Mouse (Mus musculus): ENCODE data around the gene Noto.

Gene Noto

DNA sequence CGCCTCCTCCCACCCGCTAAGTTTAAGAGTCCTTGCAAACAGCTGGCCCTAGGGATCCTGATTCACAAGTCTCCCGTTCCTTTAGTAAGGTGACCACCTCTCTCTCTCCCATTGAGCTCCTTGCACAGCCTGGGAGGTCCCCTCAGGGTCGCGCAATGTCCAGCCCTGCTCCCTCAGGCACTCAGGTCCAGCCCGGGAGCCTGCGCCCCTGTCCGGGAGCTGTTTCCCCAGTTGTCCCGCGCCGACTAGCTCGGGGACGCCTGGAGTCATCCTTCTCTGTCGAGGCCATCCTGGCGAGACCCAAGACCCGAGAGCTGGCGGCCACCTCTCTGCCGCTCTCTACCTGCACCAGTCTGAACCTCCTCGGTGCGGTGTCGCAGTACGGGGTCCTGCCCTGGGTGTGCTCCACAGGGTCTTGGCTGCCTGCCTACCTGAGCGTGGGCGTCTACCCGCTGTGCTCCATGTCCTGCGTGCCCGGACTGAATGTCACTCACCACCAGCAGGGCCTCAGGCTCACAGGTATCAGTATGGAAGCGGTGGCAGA, at the start of gene Noto:
Gene Noto (plus strand): TSS at position 51 of the 544 bp plus-strand sequence.
- no peak for DNase-seq

DNA sequence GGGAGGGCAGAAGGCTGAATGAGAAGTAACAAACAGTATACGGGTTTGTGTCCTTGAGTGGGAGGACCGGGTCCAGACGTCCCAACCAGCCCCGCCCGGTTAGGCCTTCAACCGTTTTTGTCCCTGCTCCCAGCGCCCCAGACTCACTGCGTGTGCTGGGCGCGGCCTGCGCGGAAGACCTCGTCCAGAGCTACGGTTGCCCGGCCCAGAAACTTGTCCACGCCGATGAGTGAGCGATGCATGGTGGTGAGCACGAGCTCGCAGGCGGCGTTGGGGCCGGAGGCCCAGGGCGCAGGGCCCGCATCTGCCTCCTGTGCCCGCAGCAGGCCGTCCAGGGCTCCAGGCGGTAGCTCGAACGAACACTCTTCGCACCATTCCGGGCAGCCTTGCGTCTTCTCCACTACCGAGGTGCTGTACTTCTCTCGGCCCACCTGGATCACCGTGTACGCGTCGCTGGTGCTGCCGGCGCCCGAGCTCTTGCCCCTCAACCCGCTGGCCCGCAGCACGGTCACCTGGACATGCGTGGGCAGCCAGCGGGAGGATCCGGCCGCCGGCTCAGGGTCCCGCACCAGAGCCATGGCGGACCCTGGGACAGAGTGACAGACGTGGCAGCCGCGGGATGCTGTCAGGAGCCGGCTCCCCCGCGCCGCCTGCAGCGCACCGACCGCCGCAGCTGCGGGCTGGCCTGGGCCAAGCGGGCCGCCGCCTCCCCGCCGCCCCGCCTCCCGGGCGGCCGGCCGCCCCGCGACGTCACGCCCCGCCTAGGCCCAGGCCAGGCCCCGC, 49.5 kb upstream of the Noto start, which contains the start of gene Rab11fip5:
Gene Rab11fip5 (minus strand): TSS at position 684 of the 783 bp plus-strand sequence.
- peak; percentile 40 for DNase-seq

- peak; percentile 96 for DNase-seq
Measured at GRCm38 (mm10) chr6:85374734-85375114, 49.0 kb upstream of the Noto start.

DNA sequence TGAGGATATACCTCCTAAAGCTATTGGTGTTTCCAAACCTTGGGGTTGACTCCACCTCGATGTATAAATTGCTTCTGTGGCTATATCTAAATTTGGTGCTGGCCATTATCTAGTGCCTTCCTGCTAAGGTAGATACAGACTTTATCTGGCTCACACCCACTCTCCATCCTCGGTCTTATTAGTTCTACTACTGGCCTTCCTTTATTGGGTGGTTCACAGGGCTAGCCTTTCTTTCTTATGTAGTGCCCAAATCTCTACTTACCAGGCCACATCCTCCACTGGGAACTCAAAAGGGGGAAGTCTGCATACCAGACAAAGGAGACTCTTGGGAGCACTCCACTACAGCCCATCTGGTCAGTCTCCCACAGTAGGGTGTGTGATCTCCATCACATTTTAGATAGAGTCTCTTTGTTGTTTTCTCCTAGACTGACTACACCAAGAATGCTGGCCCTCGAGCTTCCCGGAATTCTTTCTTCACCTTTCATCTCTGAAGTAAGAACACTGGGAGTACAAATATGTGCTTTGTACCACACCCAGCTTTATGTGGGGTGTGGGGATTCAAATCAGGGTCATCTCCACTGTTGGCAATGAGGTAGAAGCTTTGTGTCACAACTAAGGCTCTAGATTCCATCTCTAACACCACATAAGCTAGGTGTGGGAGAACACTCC, 46.5 kb upstream of the Noto start:
- DNase-seq: no peak

GRCm38 (mm10) chr6:85377876-85378275, 45.8 kb upstream of the Noto start:
- DNase-seq: no peak

- DNase-seq: no peak
Measured at GRCm38 (mm10) chr6:85378629-85379028, 45.1 kb upstream of the Noto start.

DNA sequence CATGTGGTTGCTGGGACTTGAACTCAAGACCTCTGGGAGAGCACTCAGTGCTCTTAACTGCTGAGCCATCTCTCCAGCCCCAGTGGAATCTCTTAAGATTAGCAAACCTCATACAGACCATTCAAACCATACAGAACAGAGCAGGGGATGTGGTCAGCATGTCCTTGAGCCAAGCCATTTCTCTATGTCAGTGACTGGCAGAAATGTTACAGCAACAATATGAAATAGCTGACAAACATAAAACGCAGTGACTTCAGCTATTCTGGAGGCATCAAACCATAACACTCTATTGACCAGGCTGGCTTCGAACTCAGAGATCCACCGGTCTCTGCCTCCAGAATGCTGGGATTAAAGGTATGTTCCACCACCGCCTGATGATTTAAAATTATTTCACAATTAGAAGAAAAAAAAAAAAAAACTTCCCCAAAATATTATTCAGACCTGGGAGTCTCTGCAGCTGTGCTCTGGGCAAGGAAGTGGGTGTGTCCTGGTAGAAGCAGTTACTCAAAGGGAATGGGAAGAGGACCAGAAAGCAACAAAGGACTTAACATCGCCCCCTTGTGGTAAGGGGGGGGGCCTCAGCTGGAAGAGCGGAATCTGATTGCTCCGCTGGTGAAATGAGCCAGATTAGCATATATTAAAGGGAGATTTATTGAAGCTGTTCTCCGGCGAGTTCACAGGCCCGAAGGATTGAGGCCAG, 43.3 kb upstream of the Noto start:
- peak; percentile 64 for DNase-seq

DNA sequence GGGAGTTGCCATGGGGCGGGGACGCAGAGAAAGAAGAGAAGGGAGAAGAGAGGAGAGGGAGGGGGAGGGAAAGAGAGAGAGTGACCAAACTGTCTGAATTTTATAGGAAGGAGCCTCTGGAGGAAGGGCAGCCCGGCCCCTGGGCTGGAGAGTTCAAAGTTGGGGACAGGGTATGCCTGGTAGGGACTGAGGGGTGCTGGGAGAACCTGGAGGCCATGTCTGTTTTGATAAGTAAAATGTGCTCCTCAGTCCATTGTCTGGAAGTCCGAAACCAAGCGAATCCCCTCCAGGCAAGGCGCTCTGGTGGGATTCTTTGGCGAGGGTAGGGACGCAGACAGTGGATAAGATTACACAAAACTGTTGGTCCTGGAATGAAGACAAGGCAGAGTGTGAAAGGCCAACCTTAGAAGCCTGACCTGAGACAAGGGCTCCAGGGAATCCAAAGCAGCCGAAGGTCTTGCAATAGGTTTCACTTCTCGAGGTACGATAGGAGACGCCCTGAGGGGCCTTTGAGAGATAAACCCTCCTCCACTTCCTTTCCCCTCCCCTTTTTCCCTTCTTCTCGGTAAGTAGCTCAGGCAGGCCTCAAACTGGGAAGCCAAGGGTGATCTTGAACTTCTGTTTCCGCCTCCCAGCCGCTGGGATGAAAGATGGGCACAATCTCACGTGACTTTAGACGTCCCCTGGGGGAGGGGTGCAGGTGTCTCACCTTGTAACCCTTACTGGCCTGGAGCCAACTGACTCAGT, 42.6 kb upstream of the Noto start:
- DNase-seq: no peak

DNA sequence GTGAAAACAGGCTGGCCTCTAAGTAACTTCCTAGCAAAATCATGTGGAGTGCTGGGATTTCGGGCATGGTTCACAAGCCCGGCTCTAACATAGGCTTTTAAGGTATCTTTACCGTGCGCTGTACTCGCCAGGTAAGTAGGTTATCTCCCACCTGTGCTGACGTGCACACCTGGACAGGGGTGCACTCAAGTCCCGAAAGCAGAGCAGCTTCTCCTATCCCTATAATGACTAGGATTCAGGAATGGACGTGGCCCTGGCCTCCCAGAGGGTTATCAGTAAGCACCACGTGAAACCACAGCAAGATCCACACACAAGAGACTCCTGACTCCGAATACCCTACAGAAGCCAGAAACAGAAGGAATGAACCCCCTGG, 42.1 kb upstream of the Noto start:
- DNase-seq: no peak

- no peak for DNase-seq
Measured at GRCm38 (mm10) chr6:85382791-85383190, 40.9 kb upstream of the Noto start.

- no peak for DNase-seq
Measured at GRCm38 (mm10) chr6:85388608-85389007, 35.1 kb upstream of the Noto start.

- DNase-seq: peak; percentile 80
Measured at GRCm38 (mm10) chr6:85391803-85392202, 31.9 kb upstream of the Noto start.

- no peak for DNase-seq
Measured at GRCm38 (mm10) chr6:85395360-85395759, 28.3 kb upstream of the Noto start.

DNA sequence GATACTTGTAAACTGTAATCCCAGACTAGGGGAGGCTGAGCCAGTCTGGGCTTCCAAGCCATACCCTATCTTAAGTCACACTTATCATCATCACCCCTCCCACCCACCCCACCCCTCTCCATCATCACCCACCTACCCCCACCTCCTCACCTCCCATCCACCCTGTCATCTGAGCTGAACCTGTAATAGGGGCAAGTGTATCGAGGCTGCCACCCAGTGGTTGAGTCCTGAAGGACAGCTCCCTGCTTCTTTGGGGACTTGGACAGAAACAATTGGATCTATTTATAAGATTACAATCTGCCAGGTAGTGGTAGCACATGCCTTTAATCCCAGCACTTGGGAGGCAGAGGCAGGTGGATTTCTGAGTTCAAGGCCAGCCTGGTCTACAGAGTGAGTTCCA, 26.5 kb upstream of the Noto start:
- no peak for DNase-seq

DNA sequence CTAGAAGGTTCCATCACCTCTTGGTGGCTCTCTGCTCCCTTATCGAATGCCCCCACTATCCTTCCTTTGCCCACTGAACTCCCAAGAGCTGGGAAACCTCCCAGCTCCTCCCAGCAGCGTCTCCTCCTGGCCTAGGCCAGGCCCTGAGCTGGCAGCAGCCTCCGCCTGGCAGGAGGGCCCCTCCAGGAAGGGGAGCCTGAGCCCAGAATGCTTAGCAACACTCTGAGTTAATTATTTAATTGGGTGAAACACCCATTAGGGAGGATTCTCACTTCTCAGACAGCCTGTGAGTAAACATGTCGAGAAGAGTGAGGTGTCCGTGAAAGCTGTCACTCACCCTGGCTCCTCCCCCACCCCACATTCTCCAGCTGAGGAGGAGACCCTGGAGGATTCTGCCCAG, 24.0 kb upstream of the Noto start:
- no peak for DNase-seq

DNA sequence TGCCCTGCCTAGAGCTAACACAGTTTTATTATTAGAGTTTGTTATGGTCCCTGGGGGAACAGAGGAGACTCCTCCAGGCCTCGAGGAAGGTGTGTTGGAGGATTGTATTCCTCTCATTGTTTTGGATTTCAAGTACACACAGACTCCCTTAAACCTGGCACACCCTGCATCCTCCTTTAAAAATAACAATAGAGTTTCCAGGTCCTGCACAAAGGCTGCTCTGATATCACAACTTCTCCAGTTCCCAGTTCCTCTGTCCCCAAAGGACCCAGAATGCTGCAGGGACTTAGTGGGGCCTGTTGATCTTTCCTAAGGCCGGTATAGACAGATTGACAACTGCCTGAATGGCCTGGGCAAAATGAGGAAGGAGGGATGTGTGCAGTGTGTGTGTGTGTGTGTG, 21.1 kb upstream of the Noto start:
- DNase-seq: no peak

GRCm38 (mm10) chr6:85403039-85403438, 20.6 kb upstream of the Noto start:
- no peak for DNase-seq

DNA sequence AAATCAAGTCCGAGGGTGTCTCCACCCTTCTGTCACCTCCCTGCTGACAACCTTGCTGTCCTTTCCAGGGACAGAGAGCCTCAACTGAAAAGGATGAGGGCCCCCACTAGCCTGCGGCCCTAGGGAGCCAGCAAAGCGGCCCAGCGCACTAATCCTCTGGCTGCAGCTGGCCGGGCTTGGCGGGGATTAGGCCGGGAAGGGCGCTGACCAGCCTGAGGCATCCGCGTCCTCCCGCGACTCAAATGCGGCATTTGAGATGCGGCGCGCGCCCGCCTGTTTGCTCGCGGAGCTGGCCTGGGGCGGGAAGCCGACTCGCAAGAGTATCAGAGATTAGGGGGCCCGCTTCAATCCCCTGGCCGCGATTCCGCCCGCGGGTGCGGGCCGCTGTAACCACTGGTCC, 14.7 kb upstream of the Noto start:
- DNase-seq: peak; percentile 29

- peak; percentile 75 for DNase-seq
Measured at GRCm38 (mm10) chr6:85410771-85411273, 12.9 kb upstream of the Noto start.

GRCm38 (mm10) chr6:85415829-85416228, 7.9 kb upstream of the Noto start:
- DNase-seq: no peak

DNA sequence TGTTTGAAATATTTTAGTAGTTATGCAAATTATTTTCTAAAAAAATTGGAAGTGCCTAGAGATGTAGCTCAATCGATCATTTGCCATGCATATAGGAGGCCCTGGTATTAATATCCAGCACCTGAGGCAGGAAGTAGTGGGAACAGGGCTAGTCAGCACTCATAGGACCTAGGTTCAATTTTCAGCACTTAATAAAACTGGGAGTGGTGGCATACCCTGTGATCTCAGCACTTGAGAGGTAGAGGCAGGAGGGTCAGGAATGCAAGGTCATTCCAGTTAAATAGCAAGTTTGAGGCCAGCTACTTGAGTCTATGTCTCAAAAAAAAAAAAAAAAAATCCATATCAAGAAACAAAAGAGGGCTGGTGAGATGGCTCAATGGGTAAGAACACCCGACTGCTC, 4.5 kb upstream of the Noto start:
- no peak for DNase-seq

GRCm38 (mm10) chr6:85431274-85431841, 7.7 kb downstream of the Noto start:
- no peak for DNase-seq

Data from right cerebral cortex, postnatal 4 days (tissue).